Mouse (Mus musculus) cortical plate, adult 2 months (tissue): Measurements from ENCODE around the gene Zfp831.

Source experiments
- CTCF ChIP-seq: fragments of 200-500 bp; IDR thresholded peaks from 2 replicates; pipeline ENCODE4 v1.5.1; 2011; ENCODE audit warnings: mild to moderate bottlenecking, control low read depth, low read length; ENCODE audit not compliant: insufficient read depth; ENCODE audit errors: extremely low read depth
- POLR2A ChIP-seq: fragments of 200-500 bp; IDR thresholded peaks from 2 replicates; pipeline ENCODE4 v1.6.1; 2011; ENCODE audit warnings: mild to moderate bottlenecking, low read length, control low read depth; ENCODE audit not compliant: insufficient read depth; ENCODE audit errors: extremely low read depth

DNA sequence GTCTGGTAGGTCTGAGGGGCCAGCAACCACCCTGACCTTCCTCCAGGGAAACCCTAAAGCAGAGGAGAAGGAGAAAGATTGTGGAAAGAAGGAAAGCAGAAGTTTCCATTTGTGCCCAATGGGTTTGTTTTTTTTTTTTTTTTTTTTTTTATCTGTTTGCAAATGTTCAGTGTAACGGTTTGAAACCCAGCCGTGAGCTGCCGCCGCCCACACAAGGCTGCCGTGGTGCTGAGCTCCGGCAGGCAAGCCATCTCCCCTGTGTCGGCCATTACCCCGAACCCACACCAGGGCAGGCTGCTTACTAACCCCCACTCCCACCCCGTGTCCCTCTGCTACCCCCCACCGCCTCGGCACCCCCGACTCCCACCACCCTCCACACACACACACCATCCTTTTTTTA, 44.9 kb upstream of the Zfp831 start:
- TF ChIP-seq POLR2A (no peak; the same call in 1 of the 2 replicates), CTCF (no peak)
